Mouse (Mus musculus): Measurements from ENCODE around the gene Aldh2.

The Aldh2 gene

DNA sequence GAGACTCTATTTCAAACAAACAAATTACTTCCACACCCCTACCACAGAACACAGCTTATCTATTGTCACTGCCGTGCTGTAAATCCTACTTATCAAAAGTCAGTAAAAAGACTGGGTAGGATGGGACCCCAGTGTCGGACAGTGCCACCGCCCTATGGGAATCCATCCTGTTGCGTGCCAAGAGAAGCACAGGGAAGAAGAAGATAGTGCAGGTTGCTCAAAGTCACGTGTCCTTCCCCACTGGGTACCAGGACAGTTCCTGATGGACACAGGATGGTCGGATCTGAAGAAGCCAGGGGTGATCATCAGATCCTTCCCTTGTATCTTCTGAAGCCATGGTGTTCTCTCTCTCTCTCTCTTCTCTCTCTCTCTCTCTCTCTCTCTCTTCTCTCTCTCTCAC lies 2.1 kb upstream of the Aldh2 start:
- DNase-seq (ENCODE audit: low spot score), result no peak

DNA sequence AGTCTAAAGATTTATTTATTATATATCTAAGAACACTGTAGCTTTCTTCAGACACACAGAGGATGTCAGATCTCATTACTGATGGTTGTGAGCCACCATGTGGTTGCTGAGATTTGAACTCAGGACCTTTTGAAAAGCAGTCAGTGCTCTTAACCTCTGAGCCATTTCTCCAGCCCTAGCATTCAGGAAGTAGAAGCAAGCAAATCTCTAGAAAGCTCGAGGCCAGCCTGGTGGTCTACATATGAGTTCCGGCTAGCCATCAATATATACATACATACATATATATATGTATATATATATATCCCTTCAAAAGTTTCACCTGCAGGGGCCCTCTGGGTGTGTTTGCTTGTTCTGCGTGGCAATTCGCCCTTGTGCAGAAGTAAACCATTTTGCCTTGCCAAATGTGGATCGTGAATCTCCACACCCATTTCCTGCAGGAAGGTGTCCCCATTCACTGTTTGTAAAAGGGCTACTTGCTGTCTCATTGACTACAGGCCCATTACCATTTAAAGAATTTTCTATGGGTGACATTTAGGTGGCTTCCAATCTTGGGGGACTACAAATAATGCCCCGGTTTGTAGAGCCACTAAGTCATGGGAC lies 1.2 kb upstream of the Aldh2 start:
- no peak for DNase-seq (ENCODE audit: low spot score)

DNA sequence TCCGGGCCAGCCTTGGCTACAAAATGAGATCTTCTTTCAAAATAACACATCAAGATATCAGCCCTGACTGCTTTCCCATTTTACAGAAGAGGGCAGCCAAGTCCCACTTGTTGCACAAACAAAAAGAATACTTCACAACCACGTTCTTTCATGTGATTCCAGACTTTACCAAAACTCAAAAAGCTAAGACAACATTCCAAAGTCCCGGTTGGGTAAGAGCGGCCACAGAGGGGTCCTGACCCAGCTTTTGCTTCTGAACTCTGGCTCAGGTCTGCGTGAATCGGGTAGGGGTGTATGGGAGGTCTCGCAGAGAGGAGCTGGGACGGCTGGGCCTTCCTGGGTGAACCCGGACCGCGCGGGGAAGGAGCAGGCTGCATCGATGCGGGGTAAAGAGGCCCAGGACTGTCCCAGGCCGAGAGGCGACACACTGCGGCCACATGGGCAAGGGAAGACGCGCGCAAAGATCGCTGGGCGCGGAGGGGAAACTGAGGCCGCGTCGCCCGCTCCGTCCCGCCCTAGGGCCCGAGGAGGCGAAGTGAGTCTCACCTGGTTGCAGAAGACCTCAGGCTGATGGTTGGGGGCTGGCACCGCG lies 712 bp downstream of the Aldh2 start:
- no peak for DNase-seq (ENCODE audit: low spot score)

DNA sequence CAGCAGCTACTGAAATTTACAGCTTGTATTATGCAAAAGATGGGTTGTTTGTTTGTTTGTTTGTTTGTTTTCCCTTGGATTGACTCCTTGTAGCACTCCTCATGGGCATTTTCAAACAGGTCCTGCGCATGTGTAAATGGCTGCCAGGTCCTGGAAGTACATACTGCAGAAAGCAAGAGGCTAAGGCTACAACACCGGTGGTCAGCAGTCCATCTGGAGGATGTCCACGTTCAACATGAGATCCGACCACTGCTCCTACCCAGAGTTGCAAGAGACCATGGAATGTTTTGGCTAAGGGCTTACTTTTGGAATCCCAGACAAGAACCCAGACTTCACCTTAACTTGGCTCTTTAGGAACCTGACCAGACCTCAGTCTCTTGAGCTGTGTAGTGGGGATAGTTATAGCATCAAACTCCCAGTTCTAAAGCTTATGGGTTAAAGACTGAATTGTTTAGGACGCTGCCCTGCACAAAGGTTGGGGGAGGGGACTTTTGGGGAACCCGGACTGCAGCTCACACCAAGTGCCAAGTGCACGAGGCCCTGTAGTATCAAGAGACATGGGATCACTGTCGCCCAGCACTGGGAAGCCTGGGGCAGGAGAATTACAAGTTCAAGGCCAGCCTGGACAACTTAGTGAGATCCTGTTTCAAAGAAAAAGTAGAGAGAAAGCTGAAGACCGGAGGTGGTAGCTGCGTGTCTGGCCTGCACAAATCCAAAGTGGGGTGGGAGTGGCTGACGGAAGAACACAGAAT lies 1.4 kb downstream of the Aldh2 start:
- DNase-seq (ENCODE audit: low spot score), result no peak

DNA sequence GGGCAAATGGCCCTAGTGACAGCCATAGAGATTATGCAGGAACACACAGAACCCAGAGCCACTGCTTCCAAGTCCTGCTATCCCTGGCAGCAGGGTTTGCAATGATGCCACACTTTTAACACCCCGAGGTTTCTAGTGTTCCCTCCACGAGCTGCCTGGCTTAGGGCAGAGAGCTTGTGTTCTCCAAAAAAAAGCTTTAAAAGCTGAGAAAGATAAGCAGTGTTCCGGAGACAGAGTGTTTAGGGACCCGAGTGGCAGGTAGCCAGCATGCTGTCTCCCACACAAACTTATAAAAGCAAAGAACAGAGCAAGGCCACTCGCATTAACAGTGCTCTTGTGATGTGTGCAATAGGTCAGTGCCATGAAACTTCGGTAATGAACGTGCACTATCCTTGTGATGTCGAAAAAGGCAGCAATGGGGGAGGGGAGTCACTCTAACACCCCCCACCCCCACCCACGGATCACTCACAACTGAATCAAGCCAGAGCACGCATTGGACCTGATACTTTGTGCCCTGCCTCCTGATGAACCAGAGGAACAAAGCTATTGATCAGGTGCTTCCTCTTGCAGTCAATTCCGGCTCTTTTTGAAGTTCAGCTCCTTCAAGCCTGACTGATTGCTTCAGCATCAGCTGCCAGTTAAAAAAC lies 2.1 kb downstream of the Aldh2 start:
- DNase-seq (ENCODE audit: low spot score), result no peak

DNA sequence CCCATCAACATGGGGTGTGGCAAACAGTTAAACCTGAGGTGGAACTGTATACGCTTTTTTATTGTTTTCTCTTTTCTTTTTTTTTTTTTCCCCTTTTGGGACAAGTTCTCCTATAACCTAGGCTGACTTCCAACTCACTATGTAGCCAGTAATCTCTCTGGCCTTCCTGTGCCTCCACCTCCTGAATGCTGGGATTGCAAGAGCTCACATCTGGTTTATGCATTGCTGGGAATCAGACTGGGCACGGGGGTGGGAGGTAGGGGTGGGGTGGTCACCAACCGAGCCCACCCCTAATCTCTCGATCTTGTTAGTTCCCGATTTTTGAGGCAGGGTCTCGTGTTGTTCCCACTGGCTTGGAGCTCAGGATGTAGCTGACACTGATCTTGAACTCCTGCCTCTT lies 3.7 kb downstream of the Aldh2 start:
- no peak for DNase-seq (ENCODE audit: low spot score)

DNA sequence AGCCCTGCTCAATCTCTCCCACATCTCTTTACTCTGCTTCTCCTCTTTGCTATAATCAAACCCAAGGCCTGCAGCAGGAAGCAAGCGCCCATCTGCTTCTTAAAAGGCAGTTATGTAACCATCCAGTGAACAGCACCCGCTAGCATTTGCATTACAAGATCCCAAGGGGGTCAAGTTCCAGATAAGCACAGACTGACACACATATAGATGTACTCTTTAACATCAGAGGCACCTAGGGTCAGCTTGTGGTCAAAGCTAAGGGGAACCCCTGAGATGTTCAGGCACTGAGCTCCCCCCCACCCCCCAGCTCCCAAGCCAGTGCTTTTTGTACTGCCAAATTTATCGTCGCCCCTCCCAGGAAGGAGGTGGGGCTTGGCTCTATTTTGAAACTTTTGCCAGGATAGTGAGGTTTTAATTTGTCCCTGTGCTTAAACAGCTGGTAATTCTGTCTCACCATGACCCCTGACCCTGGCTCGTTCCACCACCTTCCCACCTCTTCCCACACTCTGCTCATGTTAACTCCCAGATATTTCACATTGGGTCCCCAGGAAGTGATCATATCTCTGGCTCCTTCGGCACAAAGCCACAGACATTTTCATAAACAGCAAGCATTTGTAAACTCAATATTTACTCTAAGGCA lies 7.1 kb downstream of the Aldh2 start:
- DNase-seq (ENCODE audit: low spot score), result peak; percentile 29

DNA sequence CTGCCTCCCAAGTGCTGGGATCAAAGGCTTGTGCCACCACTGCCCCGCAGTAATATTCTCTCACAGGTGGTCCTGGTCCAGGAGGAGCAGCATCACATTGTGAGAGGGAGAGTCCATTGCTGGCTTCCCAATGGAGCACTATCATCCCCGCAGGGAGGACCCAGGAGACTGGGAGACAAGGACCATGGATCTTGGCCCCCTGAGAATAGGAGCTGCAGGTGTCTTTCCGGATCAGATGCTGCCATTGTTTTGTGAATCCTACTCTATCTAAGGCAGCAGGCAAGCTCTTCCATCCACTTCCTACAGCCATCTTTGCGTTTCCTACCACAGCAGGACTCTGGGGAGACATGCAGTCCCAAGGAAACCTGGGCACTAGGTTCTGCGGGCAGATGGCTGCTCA lies 7.9 kb downstream of the Aldh2 start:
- no peak for DNase-seq (ENCODE audit: low spot score)

DNA sequence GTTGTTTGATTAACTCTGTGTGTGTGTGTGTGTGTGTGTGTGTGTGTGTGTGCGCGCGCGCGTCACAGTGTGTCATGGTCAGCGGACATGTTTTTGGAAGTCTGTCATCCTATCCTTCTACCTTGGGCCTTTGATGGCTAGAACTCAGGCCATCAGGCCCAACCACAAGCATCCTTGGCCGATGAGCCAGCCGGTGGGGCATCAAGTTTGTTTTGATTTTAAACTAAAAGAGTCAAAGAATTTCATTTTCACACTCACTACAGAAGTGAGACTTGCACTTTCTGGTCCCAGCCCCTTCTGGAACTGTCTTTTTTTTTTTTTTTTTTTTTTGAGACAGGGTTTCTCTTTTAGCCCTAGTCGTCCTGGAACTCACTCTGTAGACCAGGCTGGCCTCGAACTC lies 8.6 kb downstream of the Aldh2 start:
- DNase-seq (ENCODE audit: low spot score), result no peak

DNA sequence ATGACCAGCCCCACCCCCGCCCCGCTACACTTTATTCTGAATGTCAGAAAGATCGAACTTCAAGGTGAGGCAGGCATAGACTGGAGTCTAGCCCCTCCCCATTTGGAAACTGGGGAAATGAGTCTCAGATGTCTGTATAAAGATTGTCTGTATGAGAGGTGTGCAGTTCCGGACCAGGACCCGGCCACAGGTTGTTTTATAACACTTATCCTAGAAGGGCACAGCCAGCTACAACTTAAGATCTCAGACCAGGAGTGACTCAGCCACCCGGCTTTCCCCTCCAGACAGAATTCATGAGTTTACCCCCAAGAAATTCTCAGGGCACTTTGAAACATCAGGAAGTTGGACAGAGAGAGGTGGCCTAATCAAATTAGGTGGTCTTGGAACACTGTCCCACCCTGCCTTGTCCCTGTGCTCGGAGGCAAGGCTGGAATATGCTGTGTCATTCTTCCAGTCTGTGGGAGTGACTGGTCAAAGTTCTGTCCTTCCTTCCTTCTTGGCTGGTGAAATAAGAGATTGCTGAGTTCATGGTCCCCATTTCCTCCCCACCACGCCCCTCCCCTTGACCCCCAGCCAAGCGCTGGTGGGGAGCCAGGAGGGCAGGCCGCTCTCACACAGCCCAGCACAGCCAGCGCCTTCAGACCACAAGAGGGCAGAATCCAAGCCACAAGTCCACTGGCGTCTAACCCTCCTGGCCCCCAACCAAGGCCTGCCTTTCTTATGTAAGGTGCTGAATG lies 9.7 kb downstream of the Aldh2 start:
- peak; percentile 84 for DNase-seq (ENCODE audit: low spot score)

DNA sequence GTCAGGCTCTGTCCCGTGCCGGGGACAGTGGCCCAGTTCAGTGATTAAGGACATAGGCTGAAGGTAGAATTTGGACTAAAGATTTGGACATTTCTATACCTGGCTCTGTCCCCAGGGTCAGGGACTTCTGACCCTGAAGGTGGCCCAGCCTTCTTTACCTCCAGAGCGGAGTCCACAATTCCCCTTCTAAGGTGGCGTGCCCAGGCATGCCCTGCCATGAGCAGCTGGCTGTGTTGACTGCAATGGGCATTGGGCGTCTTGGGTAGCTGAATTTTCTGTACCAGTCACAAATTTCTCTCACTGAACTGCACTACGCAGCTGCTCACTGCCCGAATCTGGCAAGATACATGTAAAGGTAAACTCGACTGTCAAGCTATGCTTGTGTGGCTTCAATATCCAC lies 11.7 kb downstream of the Aldh2 start:
- DNase-seq (ENCODE audit: low spot score), result no peak

DNA sequence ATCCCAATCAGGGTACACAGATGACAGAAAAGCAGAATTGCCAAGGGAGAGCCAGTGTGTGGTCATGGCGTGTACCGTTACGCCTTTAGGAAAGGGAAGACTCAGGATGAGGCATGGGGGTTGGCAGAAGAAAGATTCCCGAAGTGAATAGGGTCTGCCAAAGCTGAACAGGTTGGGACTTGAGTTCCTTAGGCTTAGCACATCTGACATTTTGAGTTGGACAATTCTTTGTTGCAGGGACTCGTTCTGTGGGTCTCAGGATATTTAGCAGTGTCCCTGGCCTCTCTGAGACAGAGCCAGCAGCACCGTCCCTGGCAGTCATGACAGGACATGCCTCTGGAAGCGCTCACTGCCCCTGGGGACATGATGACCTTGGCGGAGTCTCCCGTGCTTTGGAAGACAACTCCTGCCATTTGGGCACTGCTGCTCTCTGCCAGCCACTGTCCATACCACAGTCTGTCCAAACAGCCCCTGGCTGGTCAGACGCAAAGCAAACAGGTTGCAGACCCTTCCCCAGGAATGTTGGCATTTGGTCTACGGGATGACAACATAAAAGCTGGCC lies 16.6 kb downstream of the Aldh2 start:
- no peak for DNase-seq (ENCODE audit: low spot score)

DNA sequence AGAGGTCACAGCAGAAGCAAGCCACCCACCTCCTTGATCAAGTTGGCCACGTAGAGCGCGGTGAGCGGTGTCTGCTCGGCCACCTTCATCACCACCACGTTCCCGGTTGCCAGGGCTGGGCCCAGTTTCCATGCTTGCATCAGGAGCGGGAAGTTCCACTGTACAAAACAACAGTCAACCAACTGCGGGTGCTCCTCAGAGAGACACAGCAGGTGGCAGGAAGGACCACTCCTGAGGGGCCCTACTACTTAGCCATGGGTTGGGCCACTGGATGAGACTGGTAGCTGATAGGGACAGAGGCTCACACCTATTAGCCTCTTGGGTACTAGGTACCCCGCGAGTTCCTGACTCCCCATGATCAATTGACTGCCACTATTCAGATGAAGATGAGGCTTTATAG lies 17.8 kb downstream of the Aldh2 start:
- DNase-seq (ENCODE audit: low spot score), result no peak

DNA sequence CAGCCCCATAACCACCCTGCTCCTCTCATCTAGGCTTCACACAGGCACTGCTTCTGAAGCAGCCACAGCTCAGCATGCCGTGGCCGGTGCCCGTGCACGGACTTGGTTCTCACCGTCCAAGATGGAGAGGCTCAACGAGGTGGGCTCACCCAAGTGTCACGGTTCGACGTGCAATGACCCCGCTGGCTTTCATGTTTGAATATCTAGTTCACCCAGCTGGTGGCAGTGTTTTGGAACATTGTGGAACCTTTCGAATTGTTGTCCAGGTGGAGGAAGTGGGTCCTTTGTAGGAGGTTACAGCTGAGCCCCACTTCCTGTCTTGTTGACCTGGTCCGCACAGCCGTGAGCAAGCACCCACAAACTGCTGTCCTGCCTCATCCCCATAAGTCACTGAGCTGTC lies 19.5 kb downstream of the Aldh2 start:
- no peak for DNase-seq (ENCODE audit: low spot score)

DNA sequence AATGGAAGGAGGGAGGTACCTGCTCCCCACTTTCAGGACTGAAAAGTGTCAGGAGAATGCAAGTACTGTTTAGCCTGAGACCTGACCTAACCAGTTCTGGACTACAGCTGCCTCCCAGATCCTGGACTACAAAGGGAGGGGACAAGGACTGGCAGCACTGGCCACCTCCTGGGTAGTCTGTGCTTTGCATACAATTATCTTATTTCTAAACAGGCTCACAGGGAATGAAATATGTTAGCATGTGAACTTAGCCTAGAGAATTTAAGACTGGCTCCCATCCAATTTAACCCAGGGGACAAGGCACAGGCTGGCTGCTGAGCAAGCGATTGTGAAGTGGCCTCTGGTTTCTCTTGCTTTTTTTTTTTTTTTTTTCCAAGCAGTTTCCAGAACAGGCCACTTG lies 22.8 kb downstream of the Aldh2 start:
- DNase-seq (ENCODE audit: low spot score), result no peak

DNA sequence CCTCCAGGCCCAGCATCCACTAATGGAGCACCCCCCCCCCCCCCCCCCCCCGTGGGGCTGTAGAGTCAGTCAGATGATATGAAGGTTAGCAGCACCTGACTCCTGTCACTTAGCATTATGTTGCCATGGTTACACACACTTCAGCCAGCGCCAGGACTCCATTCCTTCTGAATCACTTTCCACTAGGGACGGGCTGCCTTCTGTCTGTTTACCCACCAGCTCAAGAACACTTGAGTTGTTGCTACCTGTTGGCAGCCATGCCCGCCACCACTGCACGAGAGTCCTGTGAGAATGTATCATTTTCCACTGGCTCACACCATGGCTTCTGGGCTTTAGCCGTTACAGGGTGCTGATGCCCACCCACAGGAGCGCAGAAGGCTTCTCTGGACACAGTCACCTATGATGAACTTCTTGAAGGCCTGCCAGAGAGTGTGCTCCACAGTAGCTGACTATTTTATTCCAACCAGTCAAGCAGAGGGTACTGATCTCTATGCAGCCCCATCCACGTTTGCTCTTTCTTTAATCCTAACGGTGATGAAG lies 23.7 kb downstream of the Aldh2 start:
- DNase-seq (ENCODE audit: low spot score), result no peak

DNA sequence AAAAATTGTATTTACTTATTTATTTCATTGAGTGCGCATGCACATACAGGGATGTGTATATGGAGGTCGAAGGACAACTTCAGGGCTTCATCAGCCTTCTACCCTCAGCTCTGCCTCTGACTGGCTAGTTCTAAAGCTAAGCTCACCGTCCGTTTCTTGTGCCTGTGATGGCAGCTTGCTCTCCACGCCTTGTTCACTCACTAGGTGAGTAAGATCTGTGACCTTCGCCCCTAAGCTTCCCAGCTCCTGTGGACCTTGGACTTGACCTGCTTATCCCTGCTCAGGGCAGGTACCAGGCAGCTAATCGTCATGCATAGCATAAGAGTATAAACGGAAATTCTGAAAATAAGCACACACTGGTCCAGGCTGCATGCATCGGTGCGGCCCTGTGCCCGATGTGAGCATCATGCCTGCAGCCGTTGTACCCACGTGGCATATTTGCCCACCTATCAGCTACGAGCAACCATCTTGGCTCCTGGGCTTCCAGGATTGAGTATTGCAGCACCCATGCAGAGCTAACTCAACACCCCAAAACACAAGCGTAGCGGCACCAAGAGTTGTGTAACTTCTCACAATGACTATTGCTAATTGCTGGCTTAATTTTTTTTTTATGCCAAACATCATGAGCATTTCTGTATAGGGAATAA lies 27.5 kb downstream of the Aldh2 start:
- no peak for DNase-seq (ENCODE audit: low spot score)

DNA sequence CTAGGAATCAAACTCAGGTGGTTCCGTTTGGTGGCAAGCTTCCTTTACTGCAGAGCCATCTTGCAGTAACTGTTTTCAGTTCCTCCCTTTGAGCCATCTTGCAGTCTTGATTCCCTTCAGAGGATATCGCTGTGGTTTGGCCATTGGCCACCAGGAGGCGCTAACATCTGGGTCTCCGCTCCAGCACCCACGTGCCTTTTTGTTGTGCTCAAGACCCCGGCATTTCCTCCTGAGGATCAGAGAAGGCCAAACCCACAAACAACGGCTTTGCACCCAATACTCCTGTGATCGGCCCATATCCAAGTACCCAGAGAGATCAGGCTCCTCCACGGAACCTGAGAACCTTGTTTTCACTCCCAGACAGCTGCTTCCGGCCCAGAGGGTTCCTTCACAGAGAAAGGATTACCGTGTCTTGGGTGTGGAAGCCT lies 29.1 kb downstream of the Aldh2 start:
- DNase-seq (ENCODE audit: low spot score), result peak; percentile 83

DNA sequence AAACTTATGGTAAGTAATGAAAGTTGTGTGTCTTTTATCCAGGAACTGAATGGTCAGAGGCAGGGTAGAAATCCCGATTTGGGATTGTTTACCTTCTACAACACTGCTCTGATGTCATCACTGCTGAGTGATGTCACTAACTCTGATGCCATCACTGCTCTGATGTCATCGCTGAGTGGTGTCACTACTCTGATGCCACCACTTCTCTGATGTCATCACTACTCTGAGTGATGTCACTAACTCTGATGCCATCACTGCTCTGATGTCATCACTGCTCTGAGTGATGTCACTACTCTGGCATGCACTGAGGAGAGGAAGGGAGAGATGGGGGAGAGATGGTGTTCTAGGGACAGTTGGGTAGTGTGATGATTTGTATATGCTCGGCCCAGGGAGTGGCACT lies 31.2 kb downstream of the Aldh2 start:
- no peak for DNase-seq (ENCODE audit: low spot score)

DNA sequence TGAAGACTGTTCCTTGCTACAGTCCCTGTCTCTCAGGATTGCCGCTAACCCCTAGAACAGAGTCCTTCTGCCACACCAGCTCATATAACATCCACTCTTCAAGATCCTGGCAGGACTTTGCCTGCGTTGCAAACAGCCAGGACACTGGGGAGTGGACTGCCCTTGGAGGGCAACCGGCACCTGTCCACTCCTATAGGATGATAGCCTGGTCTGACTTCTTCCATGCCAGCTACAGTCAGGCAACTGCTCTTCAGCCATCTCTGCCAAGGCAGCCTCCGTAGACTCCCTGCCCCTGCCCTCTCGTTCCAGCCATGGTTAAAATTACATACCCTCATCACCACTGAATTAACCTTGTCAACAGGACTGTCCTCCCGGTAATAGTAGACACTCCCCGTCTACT lies 44.4 kb downstream of the Aldh2 start:
- no peak for DNase-seq (ENCODE audit: low spot score)

DNA sequence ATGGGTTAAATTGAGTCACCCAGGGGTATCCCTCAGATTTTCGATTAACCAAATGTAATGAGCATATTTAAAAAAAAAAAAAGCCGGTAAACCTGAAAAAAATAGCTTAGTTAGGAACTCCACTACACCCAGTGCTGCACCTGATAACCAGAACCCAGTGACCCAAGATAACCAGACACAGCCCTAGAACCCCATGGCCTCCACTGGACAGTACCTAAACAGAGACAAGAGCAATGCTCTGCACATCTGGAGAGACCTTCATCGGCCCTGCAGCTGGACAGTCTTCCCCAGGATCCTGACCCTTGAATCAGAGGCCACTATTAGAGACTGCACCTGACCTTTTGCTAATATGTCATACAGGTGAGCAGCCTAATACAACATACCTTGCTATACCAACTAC lies 46.5 kb downstream of the Aldh2 start:
- DNase-seq (ENCODE audit: low spot score), result no peak
